Mouse (Mus musculus) central nervous system, embryonic 18 days (tissue): ENCODE data around the gene Taf6l. TPM values are rescaled to one million over a fixed set of nuclear protein-coding genes. Genes with fewer than 3 reads are reported as not detected.

ENCODE experiments used
- polyA plus RNA-seq: library from polyadenylated mRNA; depleted of rRNA; stranded (reverse); fragments of >200 nt; gene quantifications from 2 replicates; pipeline ENCODE4 v1.2.3, GENCODE M21; 2012; rRNA removed

Taf6l gene
- 25.5 and 26.5 TPM in 2 replicates for polyA plus RNA-seq

DNA sequence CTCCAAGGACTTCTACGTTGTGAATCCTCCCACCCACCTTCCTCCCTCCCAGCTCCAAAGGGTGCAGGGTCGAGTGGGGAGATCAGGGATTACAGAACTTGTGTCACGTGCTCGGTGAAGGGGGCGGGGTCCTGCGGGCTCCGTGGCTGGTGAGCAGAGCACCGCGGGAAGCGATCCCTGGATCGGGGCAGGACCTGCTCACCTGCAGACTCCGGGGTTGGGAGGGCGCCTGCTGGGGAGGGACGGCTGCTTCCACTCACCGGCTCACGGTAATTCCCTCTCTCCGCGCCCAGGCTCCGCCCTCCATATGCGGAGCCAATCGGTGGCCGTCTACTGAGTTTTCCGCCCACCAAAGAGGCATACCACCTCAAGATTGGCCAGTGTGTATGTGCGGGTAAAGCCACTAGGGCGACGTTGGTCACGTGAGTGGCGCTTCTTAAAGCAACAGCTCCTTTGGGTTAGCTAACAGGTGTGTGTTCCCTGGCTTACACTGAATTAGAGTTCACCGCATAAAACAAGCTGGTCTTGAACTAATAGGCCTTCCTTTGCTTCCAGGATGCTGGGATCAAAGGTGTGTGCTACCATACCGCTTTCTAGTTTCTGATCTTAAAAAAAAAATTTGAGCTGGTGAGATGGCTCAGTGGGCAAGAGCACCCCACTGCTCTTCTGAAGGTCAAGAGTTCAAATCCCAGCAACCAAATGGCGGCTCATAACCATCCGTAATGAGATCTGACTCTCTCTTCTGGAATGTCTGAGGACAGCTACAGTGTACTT, at the start of gene Taf6l:
Gene Taf6l (minus strand): TSS at position 410 of the 774 bp plus-strand sequence.

DNA sequence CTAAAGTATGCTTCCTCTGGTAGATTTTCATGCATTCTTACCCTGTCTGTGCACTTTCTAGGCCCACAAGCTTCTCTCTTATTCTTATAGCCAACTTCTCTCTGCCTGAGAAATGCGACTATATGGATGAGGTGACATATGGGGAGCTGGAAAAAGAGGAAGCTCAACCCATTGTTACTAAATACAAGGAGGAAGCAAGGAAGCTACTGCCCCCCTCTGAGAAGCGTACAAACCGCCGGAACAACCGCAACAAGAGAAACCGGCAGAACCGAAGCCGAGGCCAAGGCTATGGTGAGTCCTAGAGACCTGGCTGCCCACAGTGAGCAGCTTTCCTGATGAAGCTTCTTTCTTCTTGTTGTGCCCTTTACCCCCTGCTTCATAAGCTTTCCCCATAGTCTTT, 43.4 kb upstream of the Taf6l start, which contains the start of gene AC129217.1:
Gene AC129217.1 (plus strand): TSS at position 114 of the 400 bp plus-strand sequence.

DNA sequence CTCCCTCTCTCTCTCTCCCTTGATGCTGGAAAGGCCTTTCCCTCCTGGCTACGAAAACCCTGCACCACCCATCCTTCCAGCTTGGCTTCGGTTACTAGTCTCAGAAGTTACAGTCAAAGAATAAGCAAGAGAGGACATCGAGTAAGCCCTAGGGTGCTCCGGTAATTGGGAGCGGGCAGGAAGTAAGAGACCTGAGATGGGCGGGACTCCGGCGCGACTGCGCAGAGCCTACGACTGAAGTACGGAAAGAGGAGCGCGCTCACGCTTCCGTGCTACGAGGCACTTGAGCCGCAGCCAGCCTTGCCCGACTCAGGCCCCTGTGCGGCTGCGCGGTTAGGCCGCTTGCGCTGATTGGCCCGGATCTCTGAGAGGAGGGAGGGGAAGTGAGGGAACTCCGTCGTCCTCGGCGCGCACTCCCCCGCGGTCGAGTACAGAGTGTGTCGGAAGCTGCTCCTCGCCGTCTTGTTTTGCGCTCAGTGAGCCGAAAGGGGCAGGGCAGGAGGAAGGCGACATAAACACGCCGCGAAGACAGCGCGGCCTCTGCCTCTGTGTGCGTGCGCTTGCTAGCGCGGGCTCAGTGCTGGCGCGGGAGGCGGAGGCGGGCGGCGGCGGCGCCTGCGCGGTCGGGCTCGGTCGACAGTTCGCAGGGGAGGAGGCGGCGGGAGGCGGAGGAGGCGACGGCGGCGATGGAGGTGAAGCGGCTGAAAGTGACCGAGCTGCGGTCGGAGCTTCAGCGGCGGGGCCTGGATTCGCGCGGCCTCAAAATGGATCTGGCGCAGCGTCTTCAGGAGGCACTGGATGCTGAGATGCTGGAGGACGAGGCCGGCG, 33.6 kb upstream of the Taf6l start, which contains the start of gene Hnrnpul2:
Gene Hnrnpul2 (plus strand): TSS at position 415 of the 828 bp plus-strand sequence.

DNA sequence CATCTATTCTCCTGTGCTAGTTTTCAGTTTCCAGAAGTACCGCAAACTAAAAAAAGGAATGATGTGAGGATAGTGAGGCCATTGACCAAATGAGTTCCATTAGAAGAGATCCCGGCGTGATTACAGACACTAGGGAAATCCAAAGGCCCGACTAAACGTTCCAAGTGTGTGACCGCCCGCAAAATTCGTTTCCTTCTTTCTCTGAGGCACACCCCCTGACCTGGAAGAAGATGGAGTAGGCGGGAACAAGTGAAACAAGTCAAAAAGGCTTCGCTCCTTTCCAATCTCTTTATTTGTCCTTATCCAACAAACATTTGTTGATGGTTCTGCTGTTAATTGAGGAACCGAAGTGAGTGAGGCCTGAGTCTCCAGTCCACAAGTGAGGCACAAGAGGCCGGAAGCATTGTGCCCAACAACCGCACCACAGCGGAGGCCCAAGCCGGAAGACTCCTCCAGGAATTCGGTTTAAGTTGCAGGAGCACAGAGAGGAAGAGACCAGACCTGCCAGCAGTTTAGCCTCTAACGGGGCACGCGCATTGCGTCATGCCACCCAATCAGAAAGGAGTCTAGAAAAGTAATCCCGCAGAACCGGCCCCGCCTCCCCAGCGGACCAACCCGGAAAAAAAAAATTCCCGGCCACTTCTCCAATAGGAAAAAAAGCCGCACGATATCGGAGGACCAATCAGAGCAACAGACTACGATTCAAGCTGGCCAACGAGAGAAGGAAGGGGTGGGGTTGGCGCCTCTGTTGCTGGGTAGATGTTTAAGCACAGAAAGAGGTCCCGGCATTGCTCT, 32.8 kb upstream of the Taf6l start, which contains the start of gene Ttc9c:
Gene Ttc9c (minus strand): TSS at position 533 of the 795 bp plus-strand sequence.

DNA sequence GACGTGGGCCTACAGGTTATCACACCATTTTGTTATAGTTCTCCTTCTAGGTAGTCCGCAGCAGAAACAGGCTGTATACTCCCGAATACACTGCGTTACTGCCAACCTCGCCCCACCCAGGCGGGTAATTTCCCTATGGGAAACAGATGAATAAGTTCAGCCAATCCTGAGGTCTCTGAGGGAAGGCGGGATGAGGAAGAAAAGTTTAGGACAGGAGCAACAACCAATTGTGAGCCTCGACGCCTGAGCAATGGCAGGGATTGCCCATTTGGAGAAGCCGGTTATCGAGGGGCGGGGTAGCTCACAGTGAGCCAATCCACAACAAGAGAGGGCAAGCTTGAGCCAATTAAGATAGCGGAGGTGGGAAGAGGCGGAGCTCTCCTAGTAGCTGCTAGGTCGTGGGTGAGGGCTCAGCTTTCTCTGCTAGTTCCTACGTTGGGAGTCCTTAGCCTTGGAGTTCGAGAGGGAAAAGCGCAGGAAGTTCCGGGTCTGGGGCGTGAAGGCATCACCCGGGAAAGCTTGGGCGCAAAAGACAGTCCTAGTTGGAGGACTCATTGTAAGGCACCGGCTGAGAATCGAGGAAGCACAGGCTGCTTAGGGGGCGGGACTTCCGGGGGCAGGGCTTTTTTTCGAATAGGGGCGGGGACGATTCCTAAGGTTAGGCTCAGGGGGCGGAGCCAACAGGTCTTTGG, 16.1 kb upstream of the Taf6l start, which contains the start of gene Zbtb3:
Gene Zbtb3 (plus strand): TSS at position 426 of the 692 bp plus-strand sequence.

DNA sequence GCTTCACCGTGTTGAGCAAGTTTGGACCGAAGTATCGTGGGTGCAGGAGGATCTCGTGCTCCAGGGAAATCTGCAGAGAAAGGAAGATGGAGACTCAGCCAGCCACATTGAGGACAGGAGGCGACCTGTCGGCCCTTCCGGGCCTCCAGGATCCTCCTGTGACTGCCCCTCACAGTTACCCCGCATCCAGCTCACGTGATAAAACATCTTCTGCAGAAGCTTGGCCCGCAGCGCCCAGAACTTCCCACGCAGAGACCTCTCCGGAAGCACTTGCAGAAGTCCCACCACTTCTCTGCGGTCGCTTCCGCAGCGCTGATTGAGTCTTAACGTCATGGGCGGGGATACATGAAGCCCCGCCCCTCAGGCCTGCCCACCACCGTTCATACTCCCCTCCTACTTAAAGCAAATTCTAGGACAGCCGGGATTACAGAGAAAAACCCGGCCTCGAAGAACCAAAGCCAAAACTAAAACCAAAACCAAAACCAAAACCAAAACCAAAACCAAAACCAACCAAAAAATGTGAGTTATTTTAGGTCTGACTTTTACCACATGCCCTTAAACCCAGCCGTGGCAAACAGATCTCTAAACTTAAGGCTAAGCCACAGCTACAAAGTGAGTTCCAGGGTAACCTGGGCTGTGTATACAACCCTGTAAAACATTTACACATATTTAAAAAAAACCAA, 12.2 kb upstream of the Taf6l start, which contains the start of gene Polr2g:
Gene Polr2g (minus strand): TSS at position 314 of the 683 bp plus-strand sequence.

DNA sequence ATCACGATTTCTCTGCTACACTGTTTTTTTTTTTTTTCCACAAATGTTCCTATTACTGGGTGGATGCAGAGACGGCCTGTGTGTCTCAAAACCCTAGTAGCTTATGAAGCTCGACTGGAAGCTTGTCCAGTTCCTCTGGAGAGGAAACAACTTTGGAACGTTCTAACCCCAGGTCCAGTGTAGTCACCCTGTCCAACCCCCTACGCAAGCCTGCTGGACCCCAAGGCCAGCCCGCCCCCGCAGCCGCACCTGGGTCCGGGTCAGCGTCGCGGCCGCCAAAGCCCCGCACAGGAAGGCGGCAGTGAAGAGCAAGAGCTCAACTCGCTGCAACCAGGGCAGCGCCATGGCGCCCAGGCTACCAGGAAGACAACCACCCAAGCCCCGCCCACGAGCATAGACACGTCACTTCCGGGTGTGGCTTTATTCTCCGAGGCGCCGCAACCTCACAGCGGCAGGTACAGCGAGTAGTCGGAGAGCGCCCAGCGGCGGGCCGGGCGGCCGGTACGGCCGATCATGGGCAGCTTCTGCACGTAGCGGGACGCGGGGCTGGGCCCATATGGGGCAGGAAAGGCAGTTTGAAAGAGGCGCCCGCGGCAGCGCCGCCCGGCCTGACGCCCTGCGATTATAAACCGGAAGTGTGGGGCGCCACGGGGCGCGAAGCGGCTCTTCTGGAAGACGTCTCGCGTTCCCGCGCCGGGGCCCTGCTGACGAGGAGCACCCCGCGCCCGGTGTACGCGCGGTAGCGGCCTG, 12.0 kb downstream of the Taf6l start, which contains the start of gene Tmem179b:
Gene Tmem179b (minus strand): TSS at position 382 of the 750 bp plus-strand sequence.

DNA sequence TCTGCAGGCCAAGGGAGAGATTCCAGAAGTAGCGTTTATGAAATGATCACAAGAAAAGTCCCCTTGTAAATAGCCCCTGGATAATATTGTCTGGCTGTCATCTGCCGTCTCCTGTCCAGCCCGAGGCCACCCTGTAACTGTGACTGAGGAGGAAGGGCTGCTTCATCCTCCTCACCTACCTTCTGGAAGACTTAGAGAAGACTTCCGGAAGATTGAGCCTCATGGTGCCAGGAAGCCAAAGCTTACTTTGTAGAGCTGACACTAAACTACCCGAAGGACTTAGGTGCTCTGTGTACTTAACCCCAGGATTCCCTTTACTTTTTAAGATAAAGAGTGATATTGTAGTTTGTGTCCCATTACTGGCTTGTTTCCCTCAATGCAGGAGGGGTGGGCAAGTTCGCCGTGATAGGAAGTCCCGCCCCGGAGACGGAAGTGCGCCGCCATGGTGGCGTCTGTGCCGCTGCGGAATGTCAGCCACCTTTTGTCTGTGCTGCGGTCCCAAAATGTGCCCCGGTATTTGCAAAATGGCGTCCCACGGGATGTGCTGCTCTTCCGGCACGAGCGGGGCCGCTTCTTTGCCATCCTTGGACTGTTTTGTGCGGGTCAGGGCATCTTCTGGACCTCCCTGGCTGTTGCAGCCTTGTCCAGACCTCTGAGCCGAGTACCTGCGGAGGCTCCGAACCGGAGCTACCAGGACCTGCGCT, 15.5 kb downstream of the Taf6l start, which contains the start of gene Tmem223:
Gene Tmem223 (plus strand): TSS at position 430 of the 704 bp plus-strand sequence.

DNA sequence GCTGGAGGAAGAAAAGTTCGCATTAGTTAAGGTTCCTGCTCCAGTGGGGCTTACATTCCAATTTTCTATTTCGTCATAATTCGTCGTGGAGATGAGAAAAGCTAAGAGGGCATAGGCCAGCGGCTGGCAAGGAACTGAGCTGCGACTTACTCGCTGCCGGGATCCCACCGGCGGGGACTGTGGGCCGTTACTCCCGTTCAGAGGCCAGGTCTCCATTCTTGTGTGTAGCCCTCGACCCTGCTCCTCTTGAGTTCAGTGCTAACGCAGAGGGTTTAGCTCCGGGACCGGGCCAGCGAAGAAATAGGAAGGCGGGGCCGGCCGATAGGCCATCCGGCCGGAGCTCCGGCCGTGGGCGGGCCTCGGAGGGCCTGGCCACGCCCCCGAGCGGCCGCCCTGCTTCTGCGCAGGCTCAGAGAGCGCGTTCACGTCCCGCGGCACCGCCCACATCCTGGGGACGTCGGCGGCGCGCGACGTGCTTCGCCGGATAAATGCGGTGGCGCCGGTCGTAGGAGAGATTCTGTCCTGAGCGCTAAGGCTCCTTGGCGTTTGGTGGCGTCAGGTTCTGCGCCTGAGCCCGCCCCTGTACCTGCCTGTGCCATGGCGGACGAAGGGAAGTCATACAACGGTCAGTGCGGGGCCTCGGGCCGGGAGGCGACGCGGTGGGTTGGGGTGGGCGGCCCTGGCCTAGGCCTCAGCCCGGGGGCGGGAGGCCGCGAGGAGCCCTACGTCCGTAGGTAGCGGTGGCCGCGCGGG, 29.4 kb downstream of the Taf6l start, which contains the start of gene Nxf1:
Gene Nxf1 (plus strand): TSS at position 439 of the 753 bp plus-strand sequence.

DNA sequence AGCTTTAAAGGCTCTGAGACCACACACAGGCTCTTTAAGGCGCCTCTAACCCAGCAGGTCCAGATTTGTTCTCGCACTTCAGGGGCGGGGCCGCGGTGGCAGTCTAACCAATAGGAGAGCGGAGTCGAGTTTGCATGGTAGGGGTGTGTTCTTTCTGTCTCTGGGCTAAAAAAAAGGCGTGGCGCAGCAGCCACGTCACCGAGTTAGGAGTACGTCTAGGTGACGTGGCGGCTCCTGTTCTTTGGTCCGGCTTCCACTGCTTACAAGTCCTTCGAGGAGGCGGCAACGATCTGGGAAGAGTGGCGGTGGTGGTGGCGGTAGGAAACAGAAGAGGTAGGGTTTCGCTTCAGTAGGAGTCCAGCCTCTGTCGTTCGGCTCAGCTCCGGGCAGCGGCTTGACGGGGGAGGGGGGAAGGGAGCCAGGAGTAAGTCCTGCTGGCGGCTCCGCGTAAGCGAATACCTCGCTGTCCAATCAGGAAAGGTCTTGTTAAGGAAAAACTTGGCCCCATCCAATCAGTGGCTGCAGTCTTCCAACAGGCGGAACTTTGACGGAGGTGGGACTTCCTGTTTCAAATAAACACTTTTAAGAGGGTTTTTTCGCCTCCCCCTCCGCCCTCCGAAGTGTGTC, 44.9 kb downstream of the Taf6l start, which contains the start of gene Stx5a:
Gene Stx5a (plus strand): TSS at position 171 of the 627 bp plus-strand sequence.

DNA sequence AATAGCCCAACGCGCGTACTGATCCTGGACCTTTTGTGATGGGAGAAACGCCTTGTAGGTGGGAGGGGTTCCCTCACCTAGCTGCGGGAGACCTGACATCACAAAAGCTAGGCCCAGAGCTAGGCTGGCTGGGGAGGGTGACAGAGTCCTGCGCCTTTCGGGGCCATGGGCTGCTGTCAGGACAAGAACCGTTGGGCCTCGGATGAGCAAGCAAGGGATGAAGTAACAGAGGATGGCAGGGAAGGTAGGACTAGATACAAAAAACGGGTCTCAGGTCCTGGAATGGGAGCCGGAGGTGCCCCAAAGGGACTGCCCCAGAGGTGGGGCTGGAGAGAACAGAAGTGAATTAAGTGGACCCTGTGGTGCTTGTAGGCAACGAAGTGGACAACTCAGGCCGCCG, 45.6 kb downstream of the Taf6l start, which contains the start of gene 1700092M07Rik:
Gene 1700092M07Rik (plus strand): TSS at position 116 of the 400 bp plus-strand sequence.

DNA sequence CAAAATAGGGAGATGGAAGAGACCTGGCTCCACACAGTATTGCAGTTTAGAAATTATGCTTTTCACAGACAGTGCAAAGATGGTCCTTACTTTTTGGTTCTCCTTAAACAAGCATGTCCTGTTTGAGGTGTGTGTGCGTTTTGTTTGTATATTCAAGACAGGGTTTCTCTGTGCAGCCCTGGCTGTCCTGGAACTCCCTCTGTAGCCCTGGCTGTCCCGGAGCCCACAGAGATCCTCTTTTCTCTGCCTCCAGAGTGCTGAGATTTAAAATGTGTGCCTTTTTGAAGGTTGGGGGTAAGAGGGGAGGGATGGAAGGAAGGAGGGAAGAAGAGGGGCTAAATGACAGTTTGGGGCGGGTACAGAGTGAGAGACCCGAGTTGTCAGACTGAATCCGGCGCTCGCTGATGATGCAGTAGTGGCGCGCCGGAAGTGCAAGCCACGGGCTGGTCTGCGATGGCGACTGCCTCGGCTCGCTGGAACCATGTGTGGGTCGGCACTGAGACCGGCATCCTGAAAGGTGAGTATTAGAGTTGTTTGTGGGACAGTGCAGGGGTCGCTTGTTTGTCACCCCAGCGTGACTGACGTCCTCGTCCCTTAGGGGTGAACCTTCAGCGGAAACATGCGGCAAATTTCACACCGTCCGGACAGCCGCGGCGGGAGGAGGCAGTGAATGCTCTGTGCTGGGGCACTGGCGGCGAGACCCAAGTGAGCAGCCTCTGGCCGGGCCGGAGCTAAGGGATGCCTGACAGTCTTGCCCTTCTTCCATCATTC, 50.6 kb downstream of the Taf6l start, which contains the start of gene Wdr74:
Gene Wdr74 (plus strand): TSS at position 439 of the 771 bp plus-strand sequence.

Other genes starting within 250 kb of the Taf6l start
- gene Slc22a8, start 195.2 kb downstream of the Taf6l start, polyA plus RNA-seq, result 18.5 TPM in 2 replicates
- gene Slc22a6, start 168.4 kb downstream of the Taf6l start, polyA plus RNA-seq, result 8.8 and 12.0 TPM in 2 replicates
- gene Chrm1, start 122.6 kb downstream of the Taf6l start, polyA plus RNA-seq, result 11.4 and 16.1 TPM in 2 replicates
- gene Slc3a2, start 63.0 kb downstream of the Taf6l start, polyA plus RNA-seq, result 156 and 158 TPM in 2 replicates
- 64.1 and 65.4 TPM in 2 replicates for gene Wdr74, start 50.6 kb downstream of the Taf6l start, polyA plus RNA-seq
- gene 1700092M07Rik, start 45.7 kb downstream of the Taf6l start, polyA plus RNA-seq, result 2.1 and 2.2 TPM in 2 replicates
- gene Stx5a, start 45.0 kb downstream of the Taf6l start, polyA plus RNA-seq, result 115 and 123 TPM in 2 replicates
- 174 and 185 TPM in 2 replicates for gene Nxf1, start 29.3 kb downstream of the Taf6l start, polyA plus RNA-seq
- 207 and 209 TPM in 2 replicates for gene Tmem223, start 15.4 kb downstream of the Taf6l start, polyA plus RNA-seq
- 21.0 and 23.1 TPM in 2 replicates for gene Tmem179b, start 11.9 kb downstream of the Taf6l start, polyA plus RNA-seq
- 155 TPM in 2 replicates for gene Polr2g, start 12.2 kb upstream of the Taf6l start, polyA plus RNA-seq
- gene Zbtb3, start 16.1 kb upstream of the Taf6l start, polyA plus RNA-seq, result 6.4 and 6.6 TPM in 2 replicates
- 51.9 and 52.3 TPM in 2 replicates for gene Ttc9c, start 32.9 kb upstream of the Taf6l start, polyA plus RNA-seq
- gene Hnrnpul2, start 33.6 kb upstream of the Taf6l start, polyA plus RNA-seq, result 80.3 and 80.6 TPM in 2 replicates
- gene AC129217.1, start 43.4 kb upstream of the Taf6l start, polyA plus RNA-seq, result 0.58 TPM in 1 of 2 replicates, not detected in the other
- gene Bscl2, start 51.0 kb upstream of the Taf6l start, polyA plus RNA-seq, result 100 and 106 TPM in 2 replicates
- 313 and 316 TPM in 2 replicates for gene Gng3, start 52.8 kb upstream of the Taf6l start, polyA plus RNA-seq
- 1.2 and 1.4 TPM in 2 replicates for gene Lrrn4cl, start 64.4 kb upstream of the Taf6l start, polyA plus RNA-seq
- 128 and 129 TPM in 2 replicates for gene Ubxn1, start 85.1 kb upstream of the Taf6l start, polyA plus RNA-seq
- gene Uqcc3, start 94.5 kb upstream of the Taf6l start, polyA plus RNA-seq, result 54.5 and 56.5 TPM in 2 replicates
- 4.0 and 5.1 TPM in 2 replicates for gene Lbhd1, start 97.3 kb upstream of the Taf6l start, polyA plus RNA-seq
- not detected in 2 replicates for gene Gm49403, start 97.5 kb upstream of the Taf6l start, polyA plus RNA-seq
- gene 1810009A15Rik, start 102.4 kb upstream of the Taf6l start, polyA plus RNA-seq, result 44.6 and 52.3 TPM in 2 replicates
- 0.23 and 0.32 TPM in 2 replicates for gene Gm49416, start 102.5 kb upstream of the Taf6l start, polyA plus RNA-seq
- 20.6 and 22.9 TPM in 2 replicates for gene Ints5, start 106.6 kb upstream of the Taf6l start, polyA plus RNA-seq
- gene Ganab, start 111.7 kb upstream of the Taf6l start, polyA plus RNA-seq, result 125 and 128 TPM in 2 replicates
- 131 and 145 TPM in 2 replicates for gene B3gat3, start 134.0 kb upstream of the Taf6l start, polyA plus RNA-seq
- gene Rom1, start 142.9 kb upstream of the Taf6l start, polyA plus RNA-seq, result 2.1 and 2.3 TPM in 2 replicates
- gene Eml3, start 143.1 kb upstream of the Taf6l start, polyA plus RNA-seq, result 11.1 and 13.1 TPM in 2 replicates
- 36.2 and 38.4 TPM in 2 replicates for gene Mta2, start 155.5 kb upstream of the Taf6l start, polyA plus RNA-seq
- 22.9 TPM in 2 replicates for gene Tut1, start 167.4 kb upstream of the Taf6l start, polyA plus RNA-seq
- gene Eef1g, start 180.6 kb upstream of the Taf6l start, polyA plus RNA-seq, result 385 and 395 TPM in 2 replicates
- gene Ahnak, start 202.9 kb upstream of the Taf6l start, polyA plus RNA-seq, result 4.7 TPM in 2 replicates